Mouse (Mus musculus) frontal cortex, postnatal 10 days (tissue): Measurements from ENCODE around the gene 6430571L13Rik.

Experiments
- DNase-seq, 2 experiments: peaks; one replicate each; pipeline ENCODE4 v3.0.0; 2022; ENCODE audit warnings: low spot score in 2 of 2, mixed read lengths in 1 of 2

Gene 6430571L13Rik

DNA sequence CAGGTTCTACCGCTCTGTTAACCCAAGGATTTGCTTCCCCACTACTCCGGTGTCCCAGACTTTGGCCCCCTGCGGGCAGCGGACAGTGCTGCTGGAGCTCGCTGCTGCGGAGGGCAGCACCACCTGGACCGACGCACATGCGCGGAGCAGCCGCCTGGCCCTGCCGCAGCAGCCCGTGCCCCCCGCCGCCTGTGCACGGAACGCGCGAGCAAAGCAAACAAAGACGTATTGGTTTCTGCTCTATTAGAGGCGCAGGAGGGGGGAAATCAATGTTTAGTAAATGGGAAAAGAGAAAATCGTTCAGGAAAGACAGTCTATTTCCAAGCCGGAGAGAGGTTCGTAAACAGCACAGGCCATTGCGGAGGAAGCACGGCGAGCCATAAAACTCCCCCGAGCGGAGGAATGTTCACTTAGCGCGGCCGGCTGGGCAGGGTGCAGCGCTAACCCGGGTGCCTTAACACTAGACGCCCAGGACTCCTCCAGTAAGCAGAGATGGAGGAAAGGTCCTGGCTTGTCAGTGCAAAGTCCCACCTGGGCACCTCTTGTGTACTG is 37.6 kb downstream of the 6430571L13Rik start:
- DNase-seq: no peak

- DNase-seq: no peak
Observed at GRCm38 (mm10) chr9:107381723-107382122, 41.3 kb downstream of the 6430571L13Rik start.

GRCm38 (mm10) chr9:107384396-107384795 is 44.0 kb downstream of the 6430571L13Rik start:
- no peak for DNase-seq

DNA sequence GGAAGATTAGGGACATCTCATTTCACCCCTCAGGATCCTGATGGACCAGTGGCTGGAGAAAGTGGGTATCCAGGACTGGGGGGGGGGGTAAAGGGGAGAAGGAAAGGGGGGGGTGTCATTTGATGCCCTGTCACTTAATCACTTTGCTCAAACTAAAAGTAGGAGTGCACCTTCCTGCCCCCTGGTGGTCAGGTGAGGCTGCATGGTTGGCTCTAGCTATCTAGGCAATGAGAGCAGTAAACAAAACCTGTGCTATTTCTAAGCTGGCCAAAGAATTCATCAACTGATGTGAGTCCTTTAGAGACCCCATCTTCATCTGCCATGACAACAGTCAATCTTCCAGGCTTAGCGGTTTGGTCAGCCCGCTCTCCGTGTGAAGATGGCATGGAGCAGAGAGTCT is 46.3 kb downstream of the 6430571L13Rik start:
- DNase-seq: no peak

GRCm38 (mm10) chr9:107387708-107388107 is 47.3 kb downstream of the 6430571L13Rik start:
- DNase-seq: no peak

- DNase-seq: no peak
Observed at GRCm38 (mm10) chr9:107388263-107388662, 47.9 kb downstream of the 6430571L13Rik start.

DNA sequence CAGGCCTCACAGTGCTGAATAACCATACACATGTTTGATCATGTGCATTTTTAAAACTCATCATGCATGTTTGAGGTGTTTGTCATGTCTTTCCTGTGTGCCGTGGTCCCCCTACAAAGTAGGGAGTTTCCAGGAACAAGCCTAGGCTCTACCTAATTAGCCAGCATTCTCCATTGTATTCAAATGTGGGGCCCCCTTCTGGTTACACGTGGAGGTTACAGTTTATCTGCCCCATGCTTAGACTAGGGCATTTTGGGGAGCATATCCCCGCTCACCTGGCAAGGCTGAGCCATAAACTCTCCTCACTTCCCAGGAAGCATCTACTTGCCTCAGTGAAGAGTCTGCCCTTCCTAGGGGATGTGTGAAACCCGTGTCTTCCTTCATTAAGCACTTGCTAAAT is 56.0 kb downstream of the 6430571L13Rik start:
- no peak for DNase-seq

- DNase-seq: no peak
Observed at GRCm38 (mm10) chr9:107398968-107399367, 58.6 kb downstream of the 6430571L13Rik start.

GRCm38 (mm10) chr9:107399491-107399971 is 59.1 kb downstream of the 6430571L13Rik start, which contains the start of gene Cacna2d2:
Gene Cacna2d2 (plus strand): TSS chr9:107399612.
- peak; percentile 26 to 47 for DNase-seq

DNA sequence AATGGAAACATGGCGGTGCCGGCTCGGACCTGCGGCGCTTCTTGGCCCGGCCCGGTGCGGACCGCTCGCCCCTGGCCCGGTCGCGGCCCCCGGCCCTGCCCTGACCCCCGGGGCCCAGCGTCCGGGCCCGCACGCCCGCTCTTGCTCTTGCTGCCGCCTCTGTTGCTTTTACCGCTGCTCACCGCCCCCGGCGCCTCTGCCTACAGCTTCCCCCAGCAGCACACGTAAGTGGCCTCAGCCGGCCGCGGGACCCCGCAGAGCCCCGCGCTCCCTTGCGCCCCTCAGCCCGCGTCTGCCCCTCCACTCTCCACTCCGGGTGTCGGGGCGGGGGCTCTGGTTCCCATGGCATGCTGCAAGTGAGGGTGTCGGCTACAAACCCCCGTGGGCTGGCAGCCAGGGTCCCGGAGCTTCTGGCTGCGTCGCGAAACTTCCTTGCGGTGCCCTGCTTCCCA is 59.7 kb downstream of the 6430571L13Rik start:
- DNase-seq: no peak

- DNase-seq: no peak
Observed at GRCm38 (mm10) chr9:107400666-107401285, 60.4 kb downstream of the 6430571L13Rik start.
